Mouse (Mus musculus): Measurements from ENCODE around the gene Mthfd2.

Gene Mthfd2

GRCm38 (mm10) chr6:83268144-83269010 is 57.3 kb downstream of the Mthfd2 start:
- peak; percentile 83 to 86 for DNase-seq (ENCODE audit: low spot score in 2 of 2)

- DNase-seq (ENCODE audit: low spot score in 2 of 2), result no peak
These were observed 58.1 kb downstream of the Mthfd2 start for GRCm38 (mm10) chr6:83267616-83268015.

GRCm38 (mm10) chr6:83265653-83266052 is 60.1 kb downstream of the Mthfd2 start:
- DNase-seq (ENCODE audit: low spot score in 2 of 2), result no peak

- no peak for DNase-seq (ENCODE audit: low spot score in 2 of 2)
These were observed 60.5 kb downstream of the Mthfd2 start for GRCm38 (mm10) chr6:83265253-83265652.

GRCm38 (mm10) chr6:83264516-83264915 is 61.2 kb downstream of the Mthfd2 start:
- DNase-seq (ENCODE audit: low spot score in 2 of 2), result no peak
